Mouse (Mus musculus): ENCODE measurements at regions not wholly inside any gene's neighbourhood (a gene's known extent, or its start where the extent isn't known, plus 50 kb on each side); places are given as distances from the start of the nearest gene placed in this dataset.

DNA sequence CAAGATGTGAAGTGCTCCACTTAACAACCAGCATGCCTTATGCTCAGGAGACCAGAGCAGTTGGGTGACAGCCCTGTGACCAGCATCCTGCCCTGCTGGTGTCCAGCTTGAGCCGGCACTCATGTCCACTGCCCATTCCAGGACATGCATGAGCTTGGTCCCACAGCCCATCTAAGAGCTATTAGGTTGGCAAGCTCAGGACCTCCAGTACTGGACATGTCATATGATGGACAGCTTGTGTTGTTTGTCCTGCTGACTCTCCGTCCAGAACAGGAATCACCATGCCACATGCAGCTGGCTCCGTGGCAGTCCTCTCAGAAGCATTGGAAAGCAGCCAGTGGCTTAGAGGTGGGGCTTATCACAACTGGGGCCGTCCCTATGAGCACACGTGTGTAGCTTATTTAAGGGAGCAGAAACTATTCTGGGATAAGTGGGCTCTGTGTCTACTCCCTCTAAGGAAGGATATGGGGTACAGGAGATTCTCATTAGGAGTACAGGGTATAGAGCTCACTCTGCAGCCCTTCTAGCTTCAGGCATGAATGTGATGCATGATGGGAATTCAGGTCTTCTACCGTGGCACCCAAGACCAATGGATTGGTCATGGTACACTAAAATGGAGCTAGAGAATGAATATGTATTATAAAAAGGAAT is 232.5 kb upstream of the Ajap1 start:
- no peak for DNase-seq (ENCODE audit: low spot score in 2 of 2)

DNA sequence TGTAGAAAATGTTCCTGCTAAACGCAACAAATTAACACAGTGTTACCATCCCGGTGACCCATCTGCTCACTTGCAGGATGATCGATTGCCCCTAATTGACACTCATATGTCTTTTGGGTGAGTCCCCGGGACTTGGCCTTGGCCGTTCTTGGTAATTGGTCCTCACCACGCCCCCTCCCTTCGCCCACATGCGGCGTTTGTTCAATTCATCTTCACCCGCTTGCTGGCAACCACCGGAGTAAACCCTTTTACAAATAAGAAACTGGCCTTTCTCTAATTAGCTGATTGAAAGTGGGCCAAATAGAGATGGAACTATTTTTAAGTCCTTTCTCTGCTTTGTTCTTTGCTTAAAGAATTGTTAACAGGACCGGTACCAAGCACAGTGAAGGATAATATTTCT is 234.7 kb upstream of the Ajap1 start:
- peak in 1 of 2 experiments; percentile 2 for DNase-seq (ENCODE audit: low spot score in 2 of 2)

DNA sequence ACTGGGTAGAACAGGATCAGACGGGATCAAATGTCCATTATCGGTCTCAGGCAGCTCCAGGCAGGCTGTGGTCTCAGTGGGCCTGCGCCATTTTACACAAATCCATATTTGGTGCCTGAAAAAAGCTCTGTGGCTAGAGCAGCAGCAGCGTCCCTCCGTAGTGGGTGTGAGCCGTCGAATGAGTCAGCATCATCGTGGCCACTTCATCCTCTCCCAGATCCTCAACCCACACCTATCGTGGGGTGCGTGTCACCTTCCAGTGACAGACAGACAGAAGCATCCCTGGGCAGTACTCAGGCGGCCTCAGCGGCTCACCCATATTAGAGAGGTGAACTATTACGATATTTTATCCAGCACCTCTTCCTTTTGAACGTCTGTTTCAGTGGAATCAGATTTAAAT is 233.0 kb upstream of the A430005L14Rik start:
- no peak for DNase-seq (ENCODE audit: low spot score in 2 of 2)

GRCm38 (mm10) chr4:153727273-153727672 is 229.8 kb upstream of the A430005L14Rik start:
- DNase-seq (ENCODE audit: low spot score in 2 of 2) = no peak

- DNase-seq (ENCODE audit: low spot score in 2 of 2) = no peak
Measured at GRCm38 (mm10) chr4:153727896-153728422, 229.1 kb upstream of the A430005L14Rik start.

- no peak for DNase-seq (ENCODE audit: low spot score in 2 of 2)
Measured at GRCm38 (mm10) chr4:153738088-153738487, 218.9 kb upstream of the A430005L14Rik start.

- DNase-seq (ENCODE audit: low spot score in 2 of 2) = no peak
Measured at GRCm38 (mm10) chr4:153742241-153742640, 214.8 kb upstream of the A430005L14Rik start.

GRCm38 (mm10) chr4:153752791-153753190 is 204.2 kb upstream of the A430005L14Rik start:
- peak in 1 of 2 experiments; percentile 32 for DNase-seq (ENCODE audit: low spot score in 2 of 2)

GRCm38 (mm10) chr4:153758323-153758722 is 198.7 kb upstream of the A430005L14Rik start:
- DNase-seq (ENCODE audit: low spot score in 2 of 2) = no peak

DNA sequence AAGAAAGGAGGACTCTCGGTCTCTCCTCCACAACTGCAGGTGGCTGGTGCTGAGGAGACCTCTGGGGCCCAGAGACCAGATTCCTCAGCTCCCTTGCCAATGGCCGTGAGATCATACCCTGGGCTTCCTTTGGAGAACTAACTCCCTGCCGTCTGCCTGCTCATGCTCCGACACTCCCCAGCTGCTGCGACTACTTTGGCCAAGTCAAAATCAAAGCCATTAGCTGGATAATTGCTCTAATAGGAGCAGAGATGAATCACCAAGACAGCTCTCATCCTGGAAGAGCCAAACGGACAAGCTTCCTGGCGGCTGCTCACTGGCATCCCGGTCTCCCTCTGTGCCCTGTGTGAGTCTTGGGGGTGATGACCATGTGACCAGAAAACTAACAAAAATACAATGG is 198.3 kb upstream of the A430005L14Rik start:
- no peak for DNase-seq (ENCODE audit: low spot score in 2 of 2)

GRCm38 (mm10) chr4:153760934-153761333 is 196.1 kb upstream of the A430005L14Rik start:
- no peak for DNase-seq (ENCODE audit: low spot score in 2 of 2)

DNA sequence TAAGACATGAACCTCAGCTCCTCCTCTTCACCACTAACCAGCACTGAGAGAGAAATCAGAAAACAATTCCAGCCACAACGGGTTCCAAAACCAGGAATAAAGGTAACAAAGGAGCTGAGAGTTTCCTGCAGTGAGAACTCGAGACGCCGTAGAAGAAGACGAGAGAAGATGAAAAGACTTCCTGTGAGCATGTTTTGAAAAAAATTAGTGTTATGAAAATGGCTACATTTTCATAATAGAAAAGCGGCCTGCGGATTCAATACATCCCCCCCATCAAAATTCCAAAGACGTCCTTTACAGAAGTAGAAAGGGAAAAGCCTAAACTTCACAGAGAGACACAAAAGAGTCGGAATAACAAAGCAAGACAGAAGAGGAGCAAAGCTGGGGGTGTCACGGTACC is 193.6 kb upstream of the A430005L14Rik start:
- DNase-seq (ENCODE audit: low spot score in 2 of 2) = no peak

DNA sequence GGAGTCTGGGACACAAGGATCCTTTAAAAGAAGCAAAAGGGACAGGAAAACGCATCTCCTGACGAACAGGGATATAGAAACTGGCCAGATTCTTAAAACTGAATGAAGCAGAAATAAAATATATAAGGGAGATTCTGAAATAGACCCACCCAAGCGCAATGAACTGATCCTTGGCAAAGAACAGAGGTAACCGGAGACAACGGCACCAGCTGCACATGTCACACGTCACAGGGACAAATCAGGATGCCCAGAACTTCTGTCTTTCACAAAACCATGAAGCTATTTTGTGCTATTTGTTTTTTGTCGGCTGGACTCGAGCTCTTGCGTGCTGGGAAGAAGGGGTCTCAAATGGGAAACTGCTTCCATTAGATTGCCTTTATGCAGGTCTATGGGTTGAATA is 189.3 kb upstream of the A430005L14Rik start:
- no peak for DNase-seq (ENCODE audit: low spot score in 2 of 2)

DNA sequence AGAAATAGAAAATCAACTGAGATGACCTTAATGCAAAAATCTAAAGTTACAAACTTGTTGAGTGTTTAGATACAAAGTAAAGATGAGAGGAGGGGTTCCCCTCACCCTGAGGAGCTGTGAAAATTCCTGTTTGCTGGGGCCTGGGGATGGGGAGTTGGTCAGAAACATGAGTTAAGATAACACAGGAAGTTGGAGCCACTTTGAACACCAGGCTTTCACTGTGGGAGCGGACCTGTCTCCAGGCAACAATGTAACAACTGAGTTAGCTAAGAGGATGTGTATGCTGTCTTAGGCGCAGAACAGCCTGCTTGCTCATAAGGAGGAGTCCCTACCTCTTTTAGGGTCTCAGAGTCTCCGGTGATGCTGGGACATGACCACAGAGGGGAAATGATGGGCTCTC is 188.7 kb upstream of the A430005L14Rik start:
- DNase-seq (ENCODE audit: low spot score in 2 of 2) = no peak

DNA sequence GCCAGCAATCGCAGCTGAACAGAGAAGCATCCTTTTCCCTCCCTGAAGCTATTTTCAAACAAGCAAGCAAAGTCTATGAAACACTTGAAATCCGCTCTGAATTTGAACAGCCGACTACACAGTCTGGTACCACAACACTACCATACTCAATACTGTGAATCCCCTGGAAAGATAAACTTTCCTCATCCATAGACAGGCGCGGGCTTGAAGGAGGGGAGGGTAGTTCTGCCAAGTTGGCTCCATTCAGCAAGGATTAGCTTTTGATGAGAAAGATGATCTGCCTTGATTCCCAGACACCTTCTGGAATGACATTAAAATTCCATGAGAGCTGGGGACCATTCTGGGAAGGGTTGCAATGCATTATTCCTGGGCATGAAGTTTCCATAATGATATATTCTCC is 186.4 kb upstream of the A430005L14Rik start:
- DNase-seq (ENCODE audit: low spot score in 2 of 2) = no peak

- no peak for DNase-seq (ENCODE audit: low spot score in 2 of 2)
Measured at GRCm38 (mm10) chr4:153780501-153780900, 176.5 kb upstream of the A430005L14Rik start.

DNA sequence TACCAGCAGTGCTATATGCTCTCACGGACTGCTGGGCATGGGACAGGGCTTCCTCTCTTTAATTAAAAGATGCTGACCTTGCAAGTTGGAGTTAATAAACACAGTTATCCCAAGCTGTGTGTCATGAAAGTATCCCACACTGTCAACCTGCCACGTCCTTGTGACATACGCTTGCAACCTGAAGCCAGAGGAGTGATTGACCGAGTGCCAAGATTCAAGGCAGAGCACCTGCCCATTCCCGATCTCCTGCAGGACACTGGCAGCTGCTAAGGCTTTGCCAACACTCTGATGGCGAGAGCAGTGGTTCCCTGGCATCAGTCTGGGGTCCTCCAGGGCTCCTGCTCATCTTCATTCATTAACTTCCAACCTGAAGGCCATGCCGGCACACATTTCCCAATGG is 175.8 kb upstream of the A430005L14Rik start:
- DNase-seq (ENCODE audit: low spot score in 2 of 2) = no peak

DNA sequence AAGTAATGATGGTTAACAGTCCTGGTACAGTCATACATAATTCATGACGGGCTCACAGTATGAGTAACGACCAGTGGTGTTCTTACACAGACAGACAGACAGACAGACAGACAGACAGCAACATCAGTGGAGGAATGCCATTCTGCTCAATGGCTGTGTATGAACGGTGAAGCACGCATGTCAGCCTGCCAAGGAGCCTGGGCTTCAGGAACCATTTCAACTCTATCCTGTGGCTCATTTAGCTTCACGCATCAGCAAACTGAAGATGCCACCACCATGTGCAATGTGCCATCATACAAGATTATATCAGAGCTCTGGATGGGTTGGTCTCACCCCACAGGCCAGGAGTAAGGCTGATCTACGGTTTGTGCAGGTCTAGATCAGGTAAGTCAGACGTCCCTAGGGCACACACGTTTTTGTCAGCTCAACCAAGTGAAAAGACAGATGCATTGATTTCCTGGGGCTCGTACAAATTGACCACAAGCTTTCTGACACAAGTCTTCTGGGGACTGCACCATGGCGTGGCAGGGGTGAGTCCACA is 175.0 kb upstream of the A430005L14Rik start:
- no peak for DNase-seq (ENCODE audit: low spot score in 2 of 2)

- no peak for DNase-seq (ENCODE audit: low spot score in 2 of 2)
Measured at GRCm38 (mm10) chr4:153784401-153784800, 172.6 kb upstream of the A430005L14Rik start.

DNA sequence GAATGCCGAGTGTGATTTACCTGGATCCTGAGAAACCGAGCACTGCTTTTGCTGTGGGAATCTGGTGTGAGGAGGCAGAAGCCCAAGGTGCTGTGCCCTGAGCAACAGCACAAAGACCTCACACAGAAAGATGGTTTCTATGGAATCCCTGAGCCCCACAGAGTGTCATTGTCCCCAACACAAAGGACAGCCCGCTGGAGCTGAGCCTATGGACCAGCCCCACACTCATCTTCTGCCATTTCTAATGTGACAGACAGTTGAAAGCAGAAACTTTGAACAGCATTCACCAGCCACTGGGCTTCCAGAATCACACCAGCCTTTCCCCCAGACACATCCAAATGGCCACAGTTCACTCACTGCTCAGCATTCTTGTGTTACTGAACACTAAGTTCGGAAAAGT is 171.5 kb upstream of the A430005L14Rik start:
- no peak for DNase-seq (ENCODE audit: low spot score in 2 of 2)

DNA sequence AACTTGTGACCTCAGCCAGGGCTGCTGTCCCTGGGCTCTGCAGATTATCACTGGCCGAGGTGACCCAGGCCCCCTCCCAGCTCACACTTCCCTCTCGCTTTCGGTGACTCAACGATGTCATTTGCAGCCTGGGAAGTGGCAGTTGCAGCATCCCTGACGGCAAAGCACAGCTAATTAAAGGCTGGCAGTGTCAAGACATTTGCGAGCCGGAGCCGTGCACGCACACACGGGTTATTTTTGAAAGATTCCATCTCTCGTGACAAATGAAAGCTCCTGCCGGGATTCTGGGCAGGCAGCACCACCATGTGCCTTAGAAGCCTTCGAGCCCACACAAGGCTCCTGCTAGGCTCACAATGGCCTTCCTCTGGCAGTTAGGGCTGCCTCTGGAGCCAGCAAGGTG is 164.7 kb upstream of the A430005L14Rik start:
- DNase-seq (ENCODE audit: low spot score in 2 of 2) = no peak

DNA sequence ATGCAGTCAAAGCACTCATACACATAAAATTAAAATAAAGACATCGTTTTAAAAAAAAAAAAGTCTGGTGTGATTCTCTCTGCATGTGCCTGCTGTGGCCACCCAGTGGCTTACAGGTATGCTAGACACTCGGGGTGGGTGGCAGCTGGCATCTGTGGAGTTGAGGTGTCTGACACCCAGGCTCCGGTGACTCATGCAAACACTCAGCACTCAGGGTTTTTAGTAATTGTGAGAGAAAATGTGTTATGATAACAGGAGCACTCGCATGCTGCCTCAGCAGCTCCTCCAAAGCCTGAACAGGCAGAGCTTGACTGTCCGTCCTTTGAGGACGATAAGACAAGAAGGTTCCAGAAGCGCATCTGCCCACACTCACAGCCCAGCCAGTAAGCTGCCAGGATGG is 159.0 kb upstream of the A430005L14Rik start:
- no peak for DNase-seq (ENCODE audit: low spot score in 2 of 2)

DNA sequence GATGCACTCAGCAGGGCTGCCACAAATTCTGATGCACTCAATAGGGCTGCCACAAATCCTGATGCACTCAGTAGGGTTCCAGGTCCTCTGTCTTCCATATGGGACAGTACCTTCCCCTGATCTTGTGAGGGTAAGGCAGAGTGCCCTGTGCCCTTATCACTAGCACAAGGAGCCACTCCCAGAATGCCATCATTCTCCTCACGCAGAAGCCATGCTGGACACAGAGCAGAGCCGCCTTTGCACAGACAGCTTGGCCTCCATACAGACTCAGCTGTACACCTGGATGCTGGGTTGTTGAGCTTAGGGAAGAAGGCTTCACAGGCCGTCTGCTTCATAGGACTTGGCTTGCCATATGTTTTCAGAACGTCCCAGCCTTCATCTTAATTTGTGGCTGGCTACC is 151.3 kb upstream of the A430005L14Rik start:
- DNase-seq (ENCODE audit: low spot score in 2 of 2) = no peak
